Mouse (Mus musculus) thymus, postnatal 10 days (tissue): ENCODE results near the gene Pef1.

Source experiments
- DNase-seq, 2 experiments: peaks; one replicate each; pipeline ENCODE4 v3.0.0; 2021; ENCODE audit warnings: low spot score in 2 of 2

The Pef1 gene

GRCm38 (mm10) chr4:130138441-130139213, 36.3 kb downstream of the Pef1 start:
- DNase-seq, result peak in 1 of 2 experiments; percentile 62

GRCm38 (mm10) chr4:130139214-130139492, 36.8 kb downstream of the Pef1 start, which contains the start of gene Hcrtr1:
Hcrtr1 (minus strand) TSS chr4:130139359.
- DNase-seq, result no peak

GRCm38 (mm10) chr4:130140992-130141402, 38.6 kb downstream of the Pef1 start:
- DNase-seq, result no peak

- no peak for DNase-seq
Measured at GRCm38 (mm10) chr4:130141786-130142185, 39.4 kb downstream of the Pef1 start.

DNA sequence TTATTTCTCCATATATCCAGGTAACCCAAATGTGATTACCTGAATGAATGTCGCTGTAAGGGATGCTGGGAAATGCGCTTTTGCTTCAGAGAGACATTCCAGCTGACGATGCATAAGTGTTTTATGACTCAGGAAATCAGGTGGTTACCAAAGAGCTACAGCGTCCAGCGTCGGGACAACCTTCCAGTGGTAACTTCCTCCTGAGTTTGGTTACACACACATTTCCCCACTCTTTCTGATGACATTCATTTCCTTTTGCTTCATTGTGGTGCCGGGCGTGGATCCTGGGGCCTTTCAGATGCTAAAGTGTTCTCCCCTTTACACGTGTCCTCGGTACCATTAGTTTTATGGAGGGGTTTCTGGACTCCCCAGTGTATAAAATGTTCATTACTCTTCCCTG, 46.0 kb downstream of the Pef1 start:
- DNase-seq, result no peak

DNA sequence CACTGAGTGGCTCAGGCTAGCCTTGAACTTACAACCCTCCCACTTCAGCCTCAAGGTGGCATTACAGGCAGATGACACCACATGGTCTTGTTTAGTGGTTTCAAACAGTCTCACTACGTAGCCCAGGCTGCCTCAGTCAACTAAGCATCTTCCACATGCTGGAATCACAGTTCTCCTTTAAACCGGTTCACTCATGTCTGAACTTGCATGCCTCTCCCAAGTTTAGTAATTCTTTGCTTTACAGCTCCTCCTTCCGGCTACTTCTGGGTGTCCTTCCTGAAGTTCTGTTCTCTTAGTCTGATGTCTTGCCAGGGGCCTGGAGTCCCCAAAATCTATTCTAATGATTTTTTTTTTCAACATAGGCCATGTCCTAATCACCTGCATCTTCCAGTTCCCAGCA, 51.9 kb downstream of the Pef1 start:
- DNase-seq, result no peak

- DNase-seq, result no peak
Measured at GRCm38 (mm10) chr4:130156812-130157371, 54.5 kb downstream of the Pef1 start.

GRCm38 (mm10) chr4:130161349-130161748, 59.0 kb downstream of the Pef1 start:
- DNase-seq, result no peak

- no peak for DNase-seq
Measured at GRCm38 (mm10) chr4:130163391-130163861, 61.1 kb downstream of the Pef1 start.

DNA sequence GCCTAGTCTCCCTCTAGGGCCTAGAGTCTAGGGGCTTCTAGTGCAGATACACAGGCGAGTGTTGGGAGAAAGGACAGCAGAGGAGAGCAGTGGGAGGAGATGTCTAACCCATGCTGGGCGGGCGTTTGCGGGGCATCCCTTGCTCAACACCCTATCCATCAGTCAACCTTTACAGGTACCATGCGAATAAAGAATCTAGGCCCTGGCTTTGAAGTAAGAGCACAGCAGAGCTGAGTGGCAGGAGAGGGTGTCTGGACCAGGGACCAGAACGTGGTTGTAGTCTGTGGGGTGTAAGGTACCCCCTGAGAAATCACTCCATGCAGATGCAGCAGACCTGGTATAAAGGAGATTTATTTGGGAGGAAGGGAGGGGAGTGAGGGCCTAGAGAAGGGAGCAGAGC, 61.8 kb downstream of the Pef1 start:
- DNase-seq, result no peak

DNA sequence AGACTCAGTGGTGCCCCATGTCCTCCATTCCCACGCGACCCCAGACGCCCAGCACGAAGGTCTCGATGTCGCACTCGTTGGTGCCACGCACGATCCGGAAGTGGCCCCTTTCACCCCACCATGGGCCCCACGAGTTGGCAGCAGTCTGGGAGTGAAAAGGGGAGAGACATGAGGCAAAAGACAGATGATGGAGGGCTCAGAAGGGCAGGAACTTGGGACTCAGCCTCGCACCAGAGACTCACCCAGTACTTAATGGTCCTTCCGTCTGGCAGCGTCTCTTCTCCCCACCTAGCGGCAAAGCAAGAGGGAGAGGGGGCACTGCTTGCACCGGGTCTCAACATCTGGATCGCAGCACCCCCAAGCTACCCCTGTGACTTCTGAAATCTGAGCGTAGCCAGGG, 63.7 kb downstream of the Pef1 start:
- DNase-seq, result no peak

DNA sequence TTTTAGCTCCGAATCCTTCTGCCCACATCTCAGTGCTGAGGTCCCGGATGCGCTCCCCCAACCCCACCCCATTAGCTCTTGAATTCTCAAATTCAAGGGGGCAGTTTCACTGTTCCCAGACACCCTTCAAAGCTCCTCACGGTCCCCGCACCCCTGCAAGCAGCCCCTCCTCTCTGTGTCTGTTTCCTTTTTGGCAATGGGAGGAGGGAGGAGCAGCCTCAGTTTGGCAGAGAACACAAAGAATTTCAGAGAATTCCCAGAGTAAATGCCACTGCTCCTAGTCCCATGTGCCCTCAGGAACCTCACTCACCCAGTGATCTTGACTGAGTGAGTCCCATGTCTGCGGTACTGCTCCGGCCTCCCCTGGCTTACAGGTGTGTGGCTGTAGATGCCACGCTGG, 64.2 kb downstream of the Pef1 start:
- DNase-seq, result no peak

DNA sequence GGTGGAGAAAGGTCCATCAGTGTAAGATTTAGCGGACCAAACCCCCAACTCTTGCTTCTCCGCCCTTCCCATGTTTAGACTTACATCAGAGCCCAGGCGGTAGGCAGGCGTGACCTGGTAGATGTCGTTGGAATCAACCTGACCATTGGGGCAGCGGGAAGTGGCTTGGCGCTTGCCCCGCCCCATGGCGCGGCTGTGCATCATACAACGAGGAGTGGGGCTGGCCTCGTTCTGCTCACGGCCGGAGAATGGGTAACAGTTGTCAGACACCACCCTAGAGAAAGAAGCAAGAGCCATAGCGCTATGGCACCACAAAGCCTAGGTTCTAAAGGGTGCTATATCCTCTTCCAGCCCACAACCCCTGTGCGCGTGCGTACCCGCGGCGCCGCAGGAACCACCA, 65.0 kb downstream of the Pef1 start:
- DNase-seq, result no peak

GRCm38 (mm10) chr4:130167814-130168213, 65.5 kb downstream of the Pef1 start:
- DNase-seq, result no peak

DNA sequence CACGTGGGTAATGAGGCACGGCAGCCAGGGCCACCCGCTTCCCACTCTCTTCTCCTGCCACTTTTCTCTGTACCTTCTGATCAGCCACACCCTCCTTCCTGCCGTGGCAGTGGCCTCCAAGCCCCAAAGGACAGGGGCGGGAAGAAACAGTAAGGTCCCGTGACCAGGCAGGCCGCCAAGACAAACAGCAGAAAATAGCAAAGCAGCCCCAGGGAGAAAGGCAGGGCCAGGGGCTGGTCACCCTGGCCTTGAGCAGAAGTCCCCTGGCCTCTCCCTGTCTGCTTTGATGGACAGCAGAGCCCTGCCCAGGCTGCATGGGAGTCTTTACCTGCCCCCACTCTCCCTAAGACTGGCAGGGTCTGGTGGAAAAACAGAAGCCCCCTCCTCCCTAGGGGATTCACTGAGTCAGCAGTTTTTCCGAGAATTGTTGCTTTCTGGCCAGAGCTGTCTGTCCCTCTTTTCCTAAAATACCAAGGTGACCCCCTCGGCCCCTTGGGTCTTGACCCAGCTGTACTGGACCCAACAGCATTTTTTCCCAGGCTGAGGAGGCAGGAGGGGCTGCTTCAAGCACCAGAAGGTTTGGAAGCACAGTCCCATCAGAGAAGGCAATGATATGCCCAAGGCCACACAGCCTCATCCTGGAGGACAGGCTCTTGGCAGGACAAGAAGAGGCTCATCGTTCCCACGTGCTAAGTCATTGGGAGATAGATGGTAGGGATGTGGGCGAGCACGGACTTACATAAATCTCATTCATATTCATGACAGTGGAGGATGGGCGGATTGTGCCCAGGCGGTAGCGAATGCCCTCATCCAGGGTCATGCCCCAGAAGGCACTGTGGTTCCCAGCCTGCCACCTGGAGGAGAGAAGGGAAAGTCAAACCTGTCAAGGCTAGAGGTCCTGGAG, 66.2 kb downstream of the Pef1 start:
- no peak for DNase-seq

GRCm38 (mm10) chr4:130169411-130169971, 67.1 kb downstream of the Pef1 start:
- no peak for DNase-seq

- no peak for DNase-seq
Measured at GRCm38 (mm10) chr4:130170362-130170761, 68.0 kb downstream of the Pef1 start.

DNA sequence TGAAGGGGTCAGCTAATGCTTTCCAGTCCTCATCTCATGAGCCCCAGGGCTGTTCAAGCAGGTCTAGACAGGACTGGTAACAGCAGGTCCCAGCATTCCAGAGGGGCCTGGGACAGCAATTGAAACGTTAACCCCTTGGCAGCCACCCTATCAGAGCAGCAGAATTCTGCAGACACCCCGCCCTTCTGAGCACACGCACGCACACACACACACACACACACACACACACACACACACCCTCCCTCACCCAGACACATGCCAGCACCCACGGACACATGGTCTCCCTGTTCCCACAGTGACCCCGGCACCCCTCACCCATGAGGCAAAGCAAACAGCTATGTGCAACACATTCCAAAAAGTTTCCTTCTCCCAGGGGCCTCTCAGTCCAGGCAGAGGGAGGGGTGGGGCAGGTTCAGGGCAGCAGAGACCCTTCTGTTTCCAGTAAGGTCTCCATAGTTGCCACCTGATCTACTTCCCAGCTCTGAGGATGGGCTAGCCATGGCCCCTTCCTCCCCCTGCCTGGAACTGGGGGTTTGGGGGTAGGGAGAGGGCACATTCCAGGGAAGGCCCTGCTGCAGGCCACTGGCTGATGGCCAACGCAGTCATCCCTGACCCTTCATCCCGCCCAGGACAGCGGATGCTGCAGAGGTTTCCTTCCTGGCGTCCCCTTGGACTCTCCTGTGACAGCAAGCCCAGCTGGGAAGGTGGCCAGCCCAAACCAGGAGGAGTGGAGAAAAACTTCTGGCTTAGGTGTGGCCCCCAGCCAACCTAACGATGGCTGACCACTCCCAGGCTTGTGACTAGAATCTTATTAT, 69.8 kb downstream of the Pef1 start:
- DNase-seq, result no peak

DNA sequence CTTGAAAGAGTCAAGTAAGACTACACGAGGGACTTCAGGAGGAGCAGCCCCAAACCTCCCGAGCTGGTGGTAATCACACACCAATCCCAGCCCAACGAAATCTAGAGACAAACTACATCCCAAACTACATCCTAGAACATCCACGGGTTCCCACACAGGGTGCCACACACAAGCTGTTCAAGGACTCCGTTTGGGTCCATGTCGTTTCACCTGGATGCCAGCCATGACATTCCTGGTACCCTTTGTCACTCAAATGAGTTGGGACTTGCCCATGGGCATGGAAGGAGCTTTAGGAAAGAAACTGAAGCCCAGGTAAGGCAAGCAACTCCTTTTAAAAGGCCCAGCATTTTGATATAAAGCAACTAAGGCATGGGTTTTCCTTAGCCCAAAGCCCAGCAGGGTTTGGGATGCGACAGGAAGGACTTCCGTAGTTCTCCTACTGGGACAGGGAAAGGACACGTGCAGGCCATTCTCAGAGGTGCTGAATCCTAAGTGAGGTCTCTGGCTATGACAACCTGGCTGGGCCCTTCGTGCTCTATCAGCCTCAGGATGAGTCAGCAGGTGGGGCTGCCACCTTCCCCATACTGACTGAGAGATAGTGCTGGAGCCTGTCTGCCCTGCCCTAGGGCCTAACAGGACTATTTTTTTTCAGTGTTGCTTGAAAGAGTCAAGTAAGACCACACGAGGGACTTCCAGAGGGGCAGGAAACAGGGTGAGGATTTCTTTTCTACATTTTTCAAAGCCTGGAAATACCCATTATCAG, 70.9 kb downstream of the Pef1 start:
- no peak for DNase-seq

DNA sequence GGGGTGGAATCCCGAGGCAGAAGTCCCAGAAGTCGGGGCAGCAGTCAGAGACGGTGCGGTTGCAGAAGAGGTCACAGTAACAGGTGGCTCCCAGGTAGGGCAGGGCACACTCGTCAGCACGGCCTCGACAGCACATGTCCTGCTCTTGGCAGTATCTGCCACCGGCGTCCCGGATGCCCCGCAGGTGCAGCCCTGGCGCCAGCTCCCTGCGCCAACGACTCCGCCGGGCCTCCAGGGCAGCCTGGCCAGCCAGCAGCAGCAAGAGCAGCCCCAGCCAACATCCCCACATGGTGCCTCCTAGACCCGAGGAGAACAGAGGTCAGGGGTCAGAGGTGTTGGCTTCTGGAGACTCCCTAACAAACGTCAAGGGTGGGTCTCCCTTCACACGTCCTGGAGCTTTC, 71.6 kb downstream of the Pef1 start:
- no peak for DNase-seq
